Mouse (Mus musculus) kidney, adult 2 months (tissue): ENCODE data around the gene Krtap10-4. TPM values are rescaled to one million over a fixed set of nuclear protein-coding genes. Genes with fewer than 3 reads are reported as not detected.

Source experiments
- DNase-seq: peaks from one replicate; pipeline ENCODE4 v3.0.0; 2021
- H3K27ac ChIP-seq: fragments of 200-500 bp; 2 replicates; pipeline ENCODE4 v1.5.1; 2012; ENCODE audit warnings: low read depth, low read length, control low read depth, inconsistent platforms; ENCODE audit not compliant: insufficient read depth
- H3K27me3 ChIP-seq: fragments of 200-500 bp; replicated peaks from 2 replicates; pipeline ENCODE4 v1.6.1; 2012; ENCODE audit warnings: mild to moderate bottlenecking, moderate library complexity, low read length, inconsistent platforms; ENCODE audit not compliant: control insufficient read depth, insufficient read depth
- H3K36me3 ChIP-seq: fragments of 200-500 bp; 2 replicates; pipeline ENCODE4 v1.6.1; 2012; ENCODE audit warnings: mild to moderate bottlenecking, moderate library complexity, low read length, inconsistent platforms; ENCODE audit not compliant: control insufficient read depth, insufficient read depth
- H3K4me1 ChIP-seq: fragments of 200-500 bp; 2 replicates; pipeline ENCODE4 v1.6.1; 2011; ENCODE audit warnings: low read length; ENCODE audit not compliant: control insufficient read depth, insufficient read depth
- H3K4me3 ChIP-seq: fragments of 200-500 bp; 2 replicates; pipeline ENCODE4 v1.5.1; 2011; ENCODE audit warnings: mild to moderate bottlenecking, low read depth, low read length, control low read depth; ENCODE audit not compliant: insufficient read depth
- CTCF ChIP-seq: fragments of 200-500 bp; conservative IDR thresholded peaks from 2 replicates; pipeline ENCODE4 v1.5.1; 2011; ENCODE audit warnings: low read depth, mild to moderate bottlenecking, control low read depth, low read length, moderate library complexity, mixed read lengths; ENCODE audit not compliant: insufficient read depth, insufficient read length
- POLR2A ChIP-seq: fragments of 200-500 bp; IDR thresholded peaks from one replicate; pipeline ENCODE4 v1.6.1; 2011; ENCODE audit warnings: low read depth, low read length, control low read depth
- WGBS: fragments of 180-500 bp; shearing (Covaris S2); methylation state at CpG from one replicate; pipeline ENCODE4 v1.1.7; 2018; 5-methylcytosine and 5-hydroxymethylcytosine counted together
- polyA plus RNA-seq: library from polyadenylated mRNA; depleted of rRNA; stranded (reverse); fragments of >200 nt; gene quantifications from 2 replicates; pipeline ENCODE4 v1.2.3, GENCODE M21; 2012

The Krtap10-4 gene
- polyA plus RNA-seq, 1 experiment = not detected

DNA sequence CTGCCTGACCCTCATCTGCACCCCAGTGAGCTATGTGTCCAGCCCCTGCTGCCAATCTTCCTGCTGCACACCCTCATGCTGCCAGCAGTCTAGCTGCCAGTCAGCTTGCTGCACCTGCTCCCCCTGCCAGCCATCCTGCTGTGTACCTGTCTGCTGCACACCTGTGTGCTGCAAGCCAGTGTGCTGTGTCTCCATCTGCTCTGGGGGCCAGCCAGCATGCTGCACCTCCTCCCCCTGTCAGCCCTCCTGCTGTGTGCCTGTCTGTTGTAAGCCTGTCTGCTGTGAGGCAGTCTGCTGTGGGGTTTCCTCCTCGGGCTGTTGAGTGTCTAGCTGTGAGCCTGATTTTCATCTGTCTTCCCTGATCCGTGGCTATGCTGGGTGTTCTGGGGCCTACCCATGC, 20.1 kb upstream of the Krtap10-4 start:
- DNase-seq = no peak
- no peak overlapping the region for H3K4me3 ChIP-seq
- TF ChIP-seq CTCF (no peak), POLR2A (no peak)
- H3K27me3 ChIP-seq = no peaks in the 10 kb centered on the region
- no peak overlapping the region for H3K27ac ChIP-seq
- no peaks in the 10 kb centered on the region for H3K4me1 ChIP-seq
- WGBS = 37% methylated on average over 2 of the region's 2 CpGs
- H3K36me3 ChIP-seq = no peaks in the 10 kb centered on the region

DNA sequence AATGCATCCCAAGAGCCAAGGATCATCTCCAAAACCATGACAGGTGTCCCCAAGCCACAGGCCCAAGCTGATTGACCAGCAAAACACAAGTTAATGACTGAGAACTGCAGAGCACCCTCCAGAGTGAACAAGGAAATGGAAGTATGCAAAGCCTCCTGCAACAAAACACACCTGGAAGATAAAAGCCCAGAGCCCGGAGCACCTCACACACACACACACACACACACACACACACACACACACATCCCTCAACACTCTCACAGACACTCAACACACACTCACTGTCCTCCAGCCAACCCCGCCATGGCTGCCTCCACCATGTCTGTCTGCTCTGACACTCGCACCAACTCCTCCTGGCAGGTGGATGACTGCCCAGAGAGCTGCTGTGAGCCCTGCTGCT, 19.6 kb upstream of the Krtap10-4 start, which contains the start of gene Gm36176:
Gene Gm36176 (plus strand): TSS at position 301 of the 400 bp plus-strand sequence.
- H3K36me3 ChIP-seq = no peaks in the 10 kb centered on the region
- H3K27ac ChIP-seq = no peak within 1 kb of the TSS
- no peaks in the 10 kb centered on the region for H3K27me3 ChIP-seq
- no peaks in the 10 kb centered on the region for H3K4me1 ChIP-seq
- TF ChIP-seq CTCF (no peak), POLR2A (no peak)
- DNase-seq = no peak
- no peak within 1 kb of the TSS for H3K4me3 ChIP-seq
- WGBS = 80% methylated on average over 3 of the region's 3 CpGs

GRCm38 (mm10) chr10:77839006-77839405, 12.1 kb upstream of the Krtap10-4 start:
- no peaks in the 10 kb centered on the region for H3K36me3 ChIP-seq
- no peak overlapping the region for H3K27ac ChIP-seq
- 73% methylated on average over 6 of the region's 6 CpGs for WGBS
- TF ChIP-seq POLR2A = no peak
- TF ChIP-seq CTCF = no peak
- no peaks in the 10 kb centered on the region for H3K27me3 ChIP-seq
- no peaks in the 10 kb centered on the region for H3K4me1 ChIP-seq
- no peak overlapping the region for H3K4me3 ChIP-seq
- no peak for DNase-seq

- WGBS = 59% methylated on average over 9 of the region's 9 CpGs
- no peak within 1 kb of the TSS for H3K27ac ChIP-seq
- no peak for TF ChIP-seq POLR2A
- no peak for TF ChIP-seq CTCF
- no peaks in the 10 kb centered on the region for H3K4me1 ChIP-seq
- no peak for DNase-seq
- no peaks in the 10 kb centered on the region for H3K27me3 ChIP-seq
- H3K4me3 ChIP-seq = no peak within 1 kb of the TSS
- H3K36me3 ChIP-seq = no peaks in the 10 kb centered on the region
These were observed 8.8 kb upstream of the Krtap10-4 start, which contains the start of gene Krtap10-10 for GRCm38 (mm10) chr10:77835647-77836046. Gene Krtap10-10, plus strand, starts transcription at chr10:77835947.

GRCm38 (mm10) chr10:77819203-77819602, 7.7 kb downstream of the Krtap10-4 start:
- TF ChIP-seq CTCF (no peak), POLR2A (no peak)
- H3K27me3 ChIP-seq = no peaks in the 10 kb centered on the region
- H3K4me1 ChIP-seq = no peaks in the 10 kb centered on the region
- WGBS = 50% methylated on average over 4 of the region's 4 CpGs
- DNase-seq = no peak
- no peaks in the 10 kb centered on the region for H3K36me3 ChIP-seq
- H3K27ac ChIP-seq = no peak overlapping the region
- no peak overlapping the region for H3K4me3 ChIP-seq

DNA sequence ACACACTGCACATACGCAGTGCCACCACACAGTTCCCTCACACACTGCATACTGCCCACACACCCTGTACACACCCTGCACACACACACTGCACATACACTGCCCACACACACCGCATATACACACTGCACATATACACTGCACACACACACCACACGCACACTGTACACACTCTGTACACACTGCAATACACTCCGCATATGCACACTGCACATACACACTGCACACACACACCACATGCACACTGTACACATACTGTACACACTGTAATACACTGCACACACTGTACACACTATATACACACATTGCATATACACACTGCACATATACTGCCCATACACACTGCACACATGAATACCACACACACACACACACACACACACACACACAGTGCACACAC, 8.4 kb downstream of the Krtap10-4 start:
- DNase-seq = no peak
- H3K4me3 ChIP-seq = no peak overlapping the region
- H3K27me3 ChIP-seq = no peaks in the 10 kb centered on the region
- H3K36me3 ChIP-seq = no peaks in the 10 kb centered on the region
- H3K27ac ChIP-seq = no peak overlapping the region
- WGBS = 94% methylated on average over 4 of the region's 4 CpGs
- no peak for TF ChIP-seq CTCF
- H3K4me1 ChIP-seq = no peaks in the 10 kb centered on the region

DNA sequence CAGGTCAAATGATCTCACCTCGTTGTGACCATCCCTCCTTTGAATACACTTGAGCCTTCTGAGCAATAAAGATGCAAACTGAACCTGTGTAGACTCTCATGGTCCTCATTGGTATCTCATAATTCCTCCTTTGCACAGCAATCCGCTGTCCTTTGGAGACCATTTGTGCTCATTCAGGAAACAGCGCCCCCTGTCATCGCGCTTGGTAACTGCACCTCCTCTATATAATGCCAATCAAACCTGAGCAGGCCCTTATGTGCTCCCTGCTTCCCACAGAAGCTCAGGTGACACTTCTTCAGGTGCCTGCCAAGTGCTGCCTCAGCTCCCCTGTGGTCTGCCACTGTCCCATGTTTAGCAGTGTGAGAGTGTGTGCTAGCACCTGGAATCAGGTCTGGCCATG, 11.4 kb downstream of the Krtap10-4 start:
- 32% methylated on average over 5 of the region's 5 CpGs for WGBS
- no peaks in the 10 kb centered on the region for H3K27me3 ChIP-seq
- TF ChIP-seq CTCF (peak; percentile 68), POLR2A (no peak)
- peak; percentile 9 for DNase-seq
- H3K36me3 ChIP-seq = no peaks in the 10 kb centered on the region
- H3K4me1 ChIP-seq = no peaks in the 10 kb centered on the region
- H3K4me3 ChIP-seq = no peak overlapping the region
- H3K27ac ChIP-seq = no peak overlapping the region

GRCm38 (mm10) chr10:77814382-77814781, 12.5 kb downstream of the Krtap10-4 start, which contains the start of gene Gm2696:
Gene Gm2696, plus strand, starts transcription at chr10:77814682.
- DNase-seq = no peak
- H3K27me3 ChIP-seq = no peaks in the 10 kb centered on the region
- no peak within 1 kb of the TSS for H3K4me3 ChIP-seq
- no peaks in the 10 kb centered on the region for H3K4me1 ChIP-seq
- H3K36me3 ChIP-seq = no peaks in the 10 kb centered on the region
- H3K27ac ChIP-seq = no peak within 1 kb of the TSS
- 63% methylated on average over 4 of the region's 4 CpGs for WGBS
- TF ChIP-seq POLR2A (no peak), CTCF (no peak)
